Mouse (Mus musculus) splenic B cell, adult 2 months (primary cell): ENCODE measurements around the gene Shld2.

Experiments used
- DNase-seq: peaks from one replicate; pipeline ENCODE4 v3.0.0-alpha.2; 2011; ENCODE audit warnings: low read depth, low spot score
- H3K27me3 ChIP-seq: 2 replicates; pipeline ENCODE4 v1.6.1; 2012; ENCODE audit warnings: mild to moderate bottlenecking, low read length, moderate library complexity, mixed read lengths; ENCODE audit not compliant: control insufficient read depth, poor library complexity, insufficient read depth, severe bottlenecking
- H3K36me3 ChIP-seq: 2 replicates; pipeline ENCODE4 v1.6.1; 2012; ENCODE audit warnings: mild to moderate bottlenecking, low read length, moderate library complexity, mixed read lengths; ENCODE audit not compliant: control insufficient read depth, poor library complexity, insufficient read depth, severe bottlenecking

The Shld2 gene

DNA sequence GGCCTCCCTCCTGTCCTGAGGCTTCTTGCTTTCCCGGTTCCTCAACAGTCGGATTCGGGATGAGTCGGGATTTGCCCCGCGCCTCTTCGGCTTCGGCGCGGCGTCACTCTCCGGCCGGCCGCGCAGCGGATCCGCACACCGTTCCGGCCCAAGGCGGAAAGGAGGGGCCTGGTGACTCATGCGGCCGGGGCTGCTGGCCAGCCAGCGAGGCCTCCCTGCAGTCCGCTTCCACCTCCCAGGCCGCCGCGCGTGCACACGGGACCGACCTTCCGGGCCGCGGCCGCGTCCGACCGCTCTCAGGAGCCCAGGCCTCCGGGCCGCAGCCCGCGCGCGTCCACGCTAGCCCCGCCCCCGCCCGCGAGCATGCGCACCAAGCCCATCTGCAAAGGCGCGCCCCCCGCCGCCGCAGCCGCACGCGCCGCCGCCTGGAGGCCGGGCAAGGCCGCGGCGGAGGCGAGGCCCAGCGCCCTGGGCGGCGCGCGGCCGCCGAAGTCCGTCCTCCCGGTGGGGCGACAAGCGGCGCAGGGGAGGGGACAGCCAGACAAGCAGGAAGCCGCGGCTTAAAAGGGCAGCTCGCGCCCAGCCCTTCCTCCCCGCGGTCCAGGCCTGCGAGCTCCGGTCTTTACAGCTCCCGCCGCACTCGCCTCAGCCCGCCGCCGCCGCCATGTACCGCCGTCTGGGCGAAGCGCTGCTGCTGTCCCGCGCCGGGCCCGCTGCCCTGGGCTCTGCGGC is at the start of gene Shld2, which contains the start of gene Glud1:
Gene Shld2, minus strand, starts transcription at position 260 of the 732 bp plus-strand sequence.
Gene Glud1, plus strand, starts transcription at position 494 of the 732 bp plus-strand sequence.
- Histone ChIP-seq H3K27me3 (no peaks in the 10 kb centered on the region), H3K36me3 (0 out of 2 replicates have a peak, but pooled peaks cover under 1% of the 10 kb centered on the region)
- peak; percentile 95 for DNase-seq

DNA sequence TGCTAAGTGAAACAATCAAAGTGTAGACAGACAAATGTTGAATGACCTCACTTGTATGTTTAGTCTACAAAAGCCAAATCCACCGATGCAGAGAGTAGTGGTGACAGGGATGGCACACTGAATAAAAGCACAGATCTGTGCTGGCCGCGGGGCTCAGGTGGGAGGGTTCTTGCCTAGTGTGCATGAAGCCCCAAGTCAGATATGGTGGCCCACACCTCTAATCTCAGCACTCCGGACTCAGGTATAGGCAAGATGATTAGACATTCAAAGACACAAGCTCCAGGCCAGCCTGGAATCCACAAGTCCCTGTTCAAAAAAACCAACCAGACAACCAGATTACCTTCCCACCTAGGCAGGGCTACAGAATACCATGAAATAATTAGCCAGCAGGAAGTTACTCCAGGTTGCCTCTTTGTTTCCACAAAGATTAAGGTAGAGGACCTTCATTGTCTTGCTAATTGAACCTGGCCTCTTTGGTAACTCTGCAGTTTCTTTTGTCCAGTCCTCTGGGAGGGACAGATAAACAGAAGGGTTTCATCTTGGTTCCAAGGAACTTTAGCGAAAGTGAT is 49.5 kb upstream of the Shld2 start:
- no peaks in the 10 kb centered on the region for H3K36me3 ChIP-seq
- no peak for DNase-seq
- no peaks in the 10 kb centered on the region for H3K27me3 ChIP-seq

DNA sequence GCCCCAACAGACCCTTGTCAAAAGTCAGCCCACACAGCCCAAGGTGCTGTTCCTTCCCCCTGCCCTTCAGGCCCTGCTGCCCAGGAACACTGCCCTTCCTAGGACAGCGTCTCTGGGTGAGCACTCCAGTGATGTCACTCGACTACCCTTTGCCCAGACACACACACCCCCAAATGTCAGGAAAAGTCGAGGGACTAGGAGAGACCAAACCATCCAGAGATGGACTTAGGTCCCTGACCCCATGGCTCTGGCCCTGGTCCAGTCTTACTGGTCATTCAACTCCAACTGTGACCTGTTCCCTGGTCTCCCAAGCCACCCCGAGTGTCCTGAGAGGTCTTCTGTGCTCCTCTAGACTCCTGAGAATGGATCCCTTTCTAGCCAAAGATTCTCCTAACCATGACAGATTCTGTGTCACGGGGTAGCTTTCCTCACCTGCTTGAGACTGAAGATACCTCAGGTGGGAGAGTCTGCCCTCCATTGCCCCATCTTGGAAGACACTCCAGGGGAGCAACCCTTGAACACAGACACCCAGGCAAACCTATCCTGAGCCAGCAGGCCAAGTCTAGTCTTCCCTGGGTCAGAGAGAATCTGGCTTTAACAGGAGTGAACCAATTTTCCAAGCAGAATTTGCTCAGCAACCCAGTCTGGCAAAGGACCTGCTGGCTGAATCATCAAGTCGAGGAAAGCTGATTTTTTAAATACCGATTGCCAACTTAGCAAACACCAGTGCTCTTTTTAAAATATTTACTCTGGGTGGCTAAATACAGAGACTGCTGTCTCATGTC is 47.6 kb upstream of the Shld2 start:
- H3K36me3 ChIP-seq, result no peaks in the 10 kb centered on the region
- H3K27me3 ChIP-seq, result no peaks in the 10 kb centered on the region
- no peak for DNase-seq

DNA sequence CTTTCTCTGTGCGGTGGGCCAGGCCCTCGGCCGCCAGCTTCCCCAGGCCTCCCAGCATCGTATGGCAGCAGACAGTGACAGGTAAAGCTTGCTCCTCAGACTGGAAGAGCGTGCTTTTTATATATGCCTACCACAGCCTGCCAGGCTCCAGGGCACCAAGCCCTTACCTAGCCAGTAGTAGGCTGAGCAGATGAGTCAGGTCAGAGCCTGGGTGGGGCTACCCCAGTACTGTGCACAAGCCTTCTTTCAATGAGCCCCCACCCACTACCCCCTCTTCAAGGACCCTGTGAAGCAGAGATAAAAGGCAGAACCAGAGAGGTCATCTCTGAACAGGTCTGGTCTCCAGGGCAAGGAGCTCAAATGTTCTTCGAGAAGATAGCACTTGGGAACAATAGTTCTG is 45.0 kb upstream of the Shld2 start, which contains the start of gene Fam25c:
Gene Fam25c, minus strand, starts transcription at position 133 of the 400 bp plus-strand sequence.
- DNase-seq, result no peak
- Histone ChIP-seq H3K27me3 (no peaks in the 10 kb centered on the region), H3K36me3 (no peaks in the 10 kb centered on the region)

DNA sequence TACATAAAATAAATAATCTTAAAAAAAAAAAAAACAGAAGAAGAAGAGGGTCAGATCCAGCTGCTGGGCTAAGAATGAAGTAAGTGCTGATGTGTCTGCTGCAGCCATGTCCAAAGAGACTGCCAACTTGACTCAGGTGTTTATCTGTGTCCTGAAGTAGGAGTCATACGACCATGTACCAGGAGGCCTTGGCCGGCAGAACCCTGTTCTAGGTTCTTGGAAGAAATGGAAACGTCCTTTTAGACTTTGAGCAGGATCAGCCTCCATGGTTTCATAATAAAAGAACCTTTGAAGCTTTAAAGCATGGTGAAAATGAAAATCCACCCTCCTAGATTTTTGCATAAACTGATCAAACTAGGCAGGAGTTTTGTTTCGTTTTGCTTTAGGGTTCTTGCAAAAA is 44.2 kb upstream of the Shld2 start:
- no peak for DNase-seq
- Histone ChIP-seq H3K36me3 (no peaks in the 10 kb centered on the region), H3K27me3 (no peaks in the 10 kb centered on the region)

DNA sequence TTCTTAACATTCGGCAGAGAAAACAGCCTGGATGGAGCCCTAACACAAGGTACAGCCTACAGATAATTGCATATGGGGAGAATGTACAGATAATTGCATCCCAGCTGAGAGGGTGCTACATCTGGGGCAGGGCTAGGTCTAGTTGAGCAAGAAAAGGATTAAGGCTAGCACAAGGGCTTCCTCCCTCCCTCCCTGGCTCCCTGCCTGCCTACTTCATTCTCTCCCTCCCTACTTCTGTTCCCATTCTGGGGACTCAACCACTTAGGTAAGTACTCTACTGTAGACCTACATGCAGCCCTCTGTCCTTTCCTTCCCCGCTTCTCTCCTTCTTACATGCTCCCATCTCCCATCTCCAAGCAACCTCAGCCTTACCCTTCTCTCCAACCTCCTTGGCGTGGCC is 43.0 kb upstream of the Shld2 start:
- DNase-seq, result no peak
- no peaks in the 10 kb centered on the region for H3K27me3 ChIP-seq
- no peaks in the 10 kb centered on the region for H3K36me3 ChIP-seq

DNA sequence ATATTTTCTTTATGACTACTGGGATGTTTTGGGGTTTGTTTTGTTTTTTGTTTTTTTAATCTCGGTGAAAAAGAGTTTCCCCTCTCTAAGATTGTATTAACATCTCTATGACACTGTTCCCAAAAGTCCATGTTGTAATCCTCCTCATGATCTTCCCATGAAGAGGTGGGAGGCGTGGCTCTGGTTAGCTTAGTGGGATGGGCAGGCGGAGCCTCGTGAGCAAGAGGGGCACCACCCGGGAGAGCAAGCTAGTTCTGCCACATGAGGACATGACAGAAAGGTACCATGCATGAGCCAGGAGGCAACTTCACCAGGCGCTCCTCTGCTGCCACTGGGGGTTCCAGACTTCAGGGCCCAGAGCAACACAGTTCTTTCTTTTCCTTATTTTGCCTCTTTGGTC is 42.2 kb upstream of the Shld2 start:
- Histone ChIP-seq H3K27me3 (no peaks in the 10 kb centered on the region), H3K36me3 (no peaks in the 10 kb centered on the region)
- DNase-seq, result no peak

DNA sequence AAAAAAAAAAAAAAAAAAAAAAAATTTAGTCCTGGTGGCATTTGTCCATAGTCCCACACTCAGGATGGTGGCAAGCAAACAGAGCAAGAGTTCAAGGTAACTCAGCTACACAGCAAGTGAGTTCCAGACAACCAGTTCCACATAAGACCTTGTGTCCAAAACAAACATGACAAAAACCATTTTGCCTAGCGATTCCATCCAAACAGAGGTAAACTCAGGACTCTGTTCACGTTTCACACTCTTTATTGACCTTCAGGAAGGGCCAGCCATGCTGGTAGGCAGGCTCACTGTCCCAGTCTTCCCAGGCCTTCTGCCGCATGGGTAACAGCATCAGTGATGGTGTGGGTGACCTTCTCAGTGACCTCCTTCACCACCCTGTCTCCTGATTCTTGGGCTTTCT is 41.4 kb upstream of the Shld2 start:
- H3K27me3 ChIP-seq, result no peaks in the 10 kb centered on the region
- DNase-seq, result no peak

DNA sequence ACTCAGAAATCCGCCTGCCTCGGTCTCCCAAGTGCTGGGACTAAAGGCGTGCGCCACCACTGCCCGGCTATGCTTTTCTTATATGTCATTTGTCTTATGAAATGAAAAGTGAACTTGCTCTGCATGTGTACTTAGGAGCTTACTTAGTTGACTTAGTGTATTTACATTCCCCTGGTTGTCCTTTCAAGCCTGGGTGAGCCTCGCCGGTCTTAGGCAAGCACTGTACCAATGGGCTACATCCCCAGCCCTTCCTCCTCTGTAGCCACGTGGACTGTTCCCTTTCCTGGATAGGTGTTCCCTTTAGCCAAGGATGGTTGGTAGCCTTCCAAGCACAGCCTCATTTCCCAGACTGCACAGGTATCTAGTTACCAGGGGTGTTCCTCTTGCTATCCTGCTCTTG is 38.7 kb upstream of the Shld2 start:
- Histone ChIP-seq H3K27me3 (no peaks in the 10 kb centered on the region), H3K36me3 (no peaks in the 10 kb centered on the region; the same call in 1 of the 2 replicates)
- no peak for DNase-seq

More for the DNA sequence above, 41.4 kb upstream of the Shld2 start:
- H3K36me3 ChIP-seq, result no peaks in the 10 kb centered on the region

DNA sequence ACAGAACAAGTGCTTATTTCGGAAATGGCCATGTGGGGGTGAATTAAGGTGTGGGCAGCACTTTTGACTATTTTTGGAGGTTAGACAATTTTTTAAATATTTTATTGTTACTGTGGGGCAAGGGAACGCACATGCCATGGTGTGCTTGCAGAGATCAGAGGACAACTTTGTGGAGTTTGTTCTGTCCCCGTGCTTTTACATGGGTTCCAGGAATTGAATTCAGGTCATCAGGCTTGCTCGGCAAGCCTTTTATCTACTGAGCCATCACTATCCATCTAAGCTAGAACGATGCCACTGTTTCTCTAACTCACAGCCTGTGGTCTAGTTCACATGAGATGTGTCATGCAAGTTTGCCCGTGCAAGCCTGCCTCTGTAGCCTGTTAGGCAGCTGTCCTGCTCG is 38.0 kb upstream of the Shld2 start:
- DNase-seq, result no peak

DNA sequence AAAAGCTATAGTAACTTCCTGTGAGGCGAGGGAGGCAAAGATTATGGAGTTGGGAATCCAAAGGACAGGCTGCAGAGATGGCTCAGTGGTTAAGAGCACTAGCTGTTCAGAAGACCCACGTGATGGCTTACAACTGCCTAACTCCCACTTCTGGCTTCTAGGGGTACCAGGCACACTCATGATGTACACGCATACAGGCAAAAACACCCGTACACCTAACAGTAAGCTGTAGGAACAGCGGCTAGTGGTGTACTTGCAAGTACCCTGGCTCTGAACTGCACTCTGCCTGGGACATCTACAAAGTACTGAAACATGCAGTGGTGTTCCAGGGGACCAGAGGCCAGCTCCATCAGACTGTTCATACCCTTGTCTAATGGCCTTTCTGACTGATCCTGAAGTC is 36.8 kb upstream of the Shld2 start:
- no peak for DNase-seq
- Histone ChIP-seq H3K27me3 (no peaks in the 10 kb centered on the region), H3K36me3 (peaks cover 2% of the 10 kb centered on the region)

More for the DNA sequence above, 38.0 kb upstream of the Shld2 start:
- no peaks in the 10 kb centered on the region; the same call in 1 of the 2 replicates for H3K36me3 ChIP-seq
- H3K27me3 ChIP-seq, result no peaks in the 10 kb centered on the region

DNA sequence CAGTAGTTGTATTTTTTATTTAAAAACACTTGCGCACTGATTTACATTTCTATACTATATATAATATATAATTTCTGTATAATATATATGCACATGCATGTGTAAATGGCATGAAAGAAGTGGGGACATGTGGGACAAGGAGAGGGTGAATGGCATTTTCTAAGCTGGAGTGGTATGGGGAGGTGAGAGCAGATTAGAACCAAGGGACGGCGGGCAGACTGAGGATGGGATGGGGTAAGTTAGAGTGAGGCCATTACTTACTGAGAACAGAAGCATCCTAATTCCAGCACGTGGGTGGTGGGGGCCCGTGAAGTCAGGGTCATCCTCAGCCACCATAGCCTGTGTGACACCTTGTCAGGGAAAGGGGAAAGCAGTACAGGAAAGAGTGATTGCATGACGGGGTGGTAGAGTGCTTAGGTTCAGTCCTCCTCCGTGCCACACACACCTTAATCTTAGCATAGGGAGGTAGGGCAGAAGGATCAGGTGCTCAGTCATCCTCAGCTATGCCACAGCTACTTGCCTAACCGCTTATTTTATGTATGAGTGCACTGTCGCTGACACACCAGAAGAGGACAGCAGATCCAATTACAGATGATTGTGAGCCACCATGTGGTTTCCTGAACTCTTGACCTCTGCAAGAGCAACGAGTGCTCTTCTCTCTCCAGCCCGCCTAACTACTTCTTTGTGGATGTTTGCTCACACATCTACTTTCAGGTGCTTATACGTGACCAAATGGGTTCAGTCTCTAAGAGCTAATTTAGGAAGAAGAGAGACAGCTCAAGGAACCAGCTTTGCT is 35.7 kb upstream of the Shld2 start:
- Histone ChIP-seq H3K27me3 (no peaks in the 10 kb centered on the region), H3K36me3 (peaks cover 2% of the 10 kb centered on the region)
- DNase-seq, result no peak

DNA sequence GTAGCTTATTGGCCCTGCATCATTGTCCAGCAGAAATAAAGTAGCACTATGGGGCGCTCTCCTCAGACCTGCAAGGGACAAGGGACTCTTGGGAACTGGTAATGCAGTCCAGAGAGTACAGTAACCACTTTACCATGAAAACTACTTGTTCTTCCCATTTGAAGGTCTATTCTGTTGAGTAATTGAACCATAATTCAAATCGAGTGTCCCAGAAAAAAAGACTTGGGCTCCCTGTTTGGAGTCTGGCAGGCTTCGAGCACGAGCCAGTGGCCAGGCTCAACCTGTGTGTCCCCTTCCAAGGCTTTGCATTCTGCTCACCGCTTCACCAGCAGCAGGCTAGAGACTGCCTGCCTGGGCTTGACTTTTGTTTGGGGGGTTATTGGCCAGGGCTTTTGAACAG is 34.1 kb upstream of the Shld2 start:
- H3K36me3 ChIP-seq, result peaks cover 8% of the 10 kb centered on the region
- H3K27me3 ChIP-seq, result no peaks in the 10 kb centered on the region
- no peak for DNase-seq

DNA sequence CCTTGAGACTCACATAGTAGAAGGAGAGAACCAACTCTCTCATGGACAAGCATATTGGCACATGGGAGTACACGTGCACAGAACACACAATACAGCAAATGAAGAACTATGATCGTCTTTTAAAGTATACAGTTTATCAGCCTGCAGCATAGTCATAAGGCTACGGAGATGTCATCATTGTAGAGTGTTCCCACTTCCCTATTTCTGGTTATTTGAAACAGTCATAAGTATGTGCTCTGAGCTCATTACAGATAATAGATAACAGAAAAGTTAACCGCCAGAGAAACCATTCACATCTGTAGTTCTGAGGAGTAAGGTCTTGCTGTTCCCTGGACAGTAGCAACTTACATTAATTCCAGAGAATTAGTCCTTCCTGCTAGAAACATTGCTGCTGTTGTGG is 32.8 kb upstream of the Shld2 start:
- Histone ChIP-seq H3K27me3 (no peaks in the 10 kb centered on the region), H3K36me3 (peaks cover 8% of the 10 kb centered on the region)
- DNase-seq, result no peak
